8 mouse cellular contexts compared by ENCODE assay signal in genomic region chr2:54084737-54085429, GRCm38 (mm10). TPM values are rescaled to one million over a fixed set of nuclear protein-coding genes. Genes with fewer than 3 reads are reported as not detected.
DNase-seq lines count a peak whose midpoint lies in the region; ATAC-seq lines count a peak whose summit lies in the region.

No protein-coding gene starts in this region.

- peaks cover 50% of the 10 kb centered on the region for H3K27me3 ChIP-seq in forebrain, embryonic 10.5 days (ENCODE audit: poor library complexity, severe bottlenecking)
- H3K27me3 ChIP-seq in limb, embryonic 10.5 days (ENCODE audit: low read depth, poor library complexity, severe bottlenecking), result peaks cover 53% of the 10 kb centered on the region

- WGBS in forebrain, embryonic 10.5 days, result under 1% methylated on average over 51 of the region's 51 CpGs
- WGBS in limb, embryonic 10.5 days, result 2% methylated on average over 51 of the region's 51 CpGs

- intact Hi-C loops in left cerebral cortex, postnatal 25 days (cut with DNase I), result loop anchor here (1.0 to 10.0 kb wide), 6 partner anchors 358 to 1330 kb away; no protein-coding TSS in a partner anchor

- peak; percentile 27; the same call in 1 of the 2 replicates for ATAC-seq in monocyte, adult 5-6 weeks (replicated peaks; ENCODE audit: insufficient number of reproducible peaks, low FRiP score, low TSS enrichment, poor library complexity, severe bottlenecking)

- peak overlapping the region; percentile 61 for H3K4me3 ChIP-seq in forebrain, embryonic 10.5 days
- peak overlapping the region; percentile 56 for H3K4me3 ChIP-seq in limb, embryonic 10.5 days

- H3K9me3 ChIP-seq in forebrain, embryonic 10.5 days, result no peaks in the 10 kb centered on the region
- no peaks in the 10 kb centered on the region for H3K9me3 ChIP-seq in limb, embryonic 10.5 days (replicated peaks)

- H3K36me3 ChIP-seq in forebrain, embryonic 10.5 days (replicated peaks), result no peaks in the 10 kb centered on the region
- H3K36me3 ChIP-seq in limb, embryonic 10.5 days, result no peaks in the 10 kb centered on the region

- DNase-seq in adrenal gland, postnatal 14 days, result peak; percentile 39
- DNase-seq in adrenal gland, adult 8-10 months, result no peak
- DNase-seq in left cerebral cortex, postnatal 25 days (ENCODE audit: low spot score in 2 of 2), result peak; percentile 13 to 18
- no peak for DNase-seq in left cerebral cortex, adult 18-20 months (ENCODE audit: low spot score in 2 of 2)
- no peak for DNase-seq in forebrain, embryonic 10.5 days (ENCODE audit: extremely low spot score, low spot score)
- no peak for DNase-seq in limb, embryonic 10.5 days (ENCODE audit: low spot score)
- no peak for DNase-seq in gastrocnemius, adult 18-20 months (ENCODE audit: low spot score)

- peaks cover 56% of the 10 kb centered on the region for H3K4me1 ChIP-seq in forebrain, embryonic 10.5 days
- peaks cover 20% of the 10 kb centered on the region for H3K4me1 ChIP-seq in limb, embryonic 10.5 days

- peak overlapping the region; percentile 89 for H3K27ac ChIP-seq in forebrain, embryonic 10.5 days
- H3K27ac ChIP-seq in limb, embryonic 10.5 days, result peak overlapping the region; percentile 61; the same call in 1 of the 2 replicates

RNA-seq across cellular contexts. Expression of gene Rprm, which starts 0.5 kb away (rescaled TPM):
- 0.30 and 1.1 TPM in 2 replicates for total RNA-seq in adrenal gland, postnatal 14 days (2021)
- under 1 TPM; 0.17 to 0.55 (median 0.39) TPM for total RNA-seq in adrenal gland, adult 8-10 months (2022)
- total RNA-seq in left cerebral cortex, postnatal 25 days (2021), result 10 to 100 TPM; 81.3 to 97.1 TPM
- 10 to 100 TPM; 73.1 to 83.3 TPM for total RNA-seq in left cerebral cortex, adult 18-20 months (2021)
- 46.6 and 47.1 TPM in 2 replicates for polyA plus RNA-seq in forebrain, embryonic 10.5 days (2016; fragmentation: Nextera tagmentation; extraction: Ambion mirVana)
- polyA plus RNA-seq in limb, embryonic 10.5 days (2016; fragmentation: Nextera tagmentation; extraction: Ambion mirVana), result 3.7 and 12.4 TPM in 2 replicates
- total RNA-seq in monocyte, adult 5-6 weeks (2017), result 0.58 TPM in 1 of 3 replicates, not detected in the others
- under 1 TPM in 1 of 2 experiments, not detected in 1; 0.19 TPM for total RNA-seq in gastrocnemius, adult 18-20 months (2021)

Comparison
In these comparisons a context has a peak if more than half of its experiments do, and no peak if none do; other contexts are left out.
1. DNase-seq: peak in adrenal gland, postnatal 14 days (single experiment) and left cerebral cortex, postnatal 25 days (2 of 2); none in adrenal gland, adult 8-10 months (single experiment), left cerebral cortex, adult 18-20 months (0 of 2), forebrain, embryonic 10.5 days (single experiment), limb, embryonic 10.5 days (single experiment) and gastrocnemius, adult 18-20 months (single experiment).
2. RNA of gene Rprm, which starts 0.5 kb away (total RNA-seq): 81.3 to 97.1 TPM in left cerebral cortex, postnatal 25 days and 73.1 to 83.3 TPM in left cerebral cortex, adult 18-20 months; 0.17 to 0.55 TPM in adrenal gland, adult 8-10 months, 0.30 to 1.1 TPM in adrenal gland, postnatal 14 days, 0.19 TPM in gastrocnemius, adult 18-20 months and 0.58 TPM in monocyte, adult 5-6 weeks; every median in the first group is over 10 times any median in the second.